Comparison of ENCODE assay signal across 27 mouse cellular contexts in genomic region chr7:4948386-4948785, GRCm38 (mm10). TPM values are rescaled to one million over a fixed set of nuclear protein-coding genes. Genes with fewer than 3 reads are reported as not detected.
DNase-seq lines count a peak whose midpoint lies in the region; ATAC-seq lines count a peak whose summit lies in the region.
"Had no signal": no experiment of that assay in that cellular context is flagged by ENCODE, and none has a peak within 500 bp of the region (broad histone marks: within the 10 kb centered on the region; RNA-seq: fewer than 3 reads in every experiment).

No protein-coding gene starts in this region.

- no peak overlapping the region for H3K4me2 ChIP-seq in forebrain, embryonic 13.5 days
- H3K4me2 ChIP-seq: embryonic facial prominence, embryonic 15.5 days; forebrain, embryonic 12.5 days; heart, embryonic 13.5 days; hindbrain, embryonic 14.5 days; lung, embryonic 15.5 days; midbrain, embryonic 13.5 days had no signal

- H3K4me1 ChIP-seq in forebrain, embryonic 13.5 days = no peaks in the 10 kb centered on the region
- H3K4me1 ChIP-seq: midbrain, embryonic 13.5 days had no signal

- H3K9ac ChIP-seq in forebrain, embryonic 13.5 days = no peak overlapping the region
- H3K9ac ChIP-seq: embryonic facial prominence, embryonic 15.5 days; forebrain, embryonic 12.5 days; hindbrain, embryonic 14.5 days; lung, embryonic 15.5 days; midbrain, embryonic 13.5 days had no signal

- H3K27ac ChIP-seq in forebrain, embryonic 13.5 days = no peak overlapping the region
- H3K27ac ChIP-seq: embryonic facial prominence, embryonic 10.5 days; embryonic facial prominence, embryonic 15.5 days; forebrain, embryonic 12.5 days; hindbrain, embryonic 14.5 days; lung, embryonic 15.5 days; midbrain, embryonic 13.5 days had no signal

- DNase-seq in 416B (ENCODE audit: low read depth) = peak; percentile 65
- peak; percentile 83 for DNase-seq in CD4-positive helper T cell, adult 2 months (ENCODE audit: low read depth, low spot score)
- DNase-seq in urinary bladder, postnatal 14 days (ENCODE audit: low spot score) = no peak
- no peak for DNase-seq in layer of hippocampus, adult 9-11 months
- DNase-seq: cerebellum, adult 8-10 months; cerebellum, postnatal 25 days; kidney, adult 2 months; thymus, postnatal 25 days had no signal

- 88% methylated on average over 6 of the region's 6 CpGs for WGBS in forebrain, embryonic 13.5 days

- no peaks in the 10 kb centered on the region for H3K36me3 ChIP-seq in forebrain, embryonic 13.5 days (ENCODE audit: poor library complexity, severe bottlenecking)
- H3K36me3 ChIP-seq: embryonic facial prominence, embryonic 10.5 days; embryonic facial prominence, embryonic 15.5 days; forebrain, embryonic 12.5 days; heart, embryonic 13.5 days; lung, embryonic 15.5 days; midbrain, embryonic 13.5 days had no signal

- H3K9me3 ChIP-seq in forebrain, embryonic 13.5 days (replicated peaks) = no peaks in the 10 kb centered on the region
- H3K9me3 ChIP-seq: embryonic facial prominence, embryonic 10.5 days; embryonic facial prominence, embryonic 15.5 days; forebrain, embryonic 12.5 days; heart, embryonic 13.5 days; lung, embryonic 15.5 days; midbrain, embryonic 13.5 days had no signal

- H3K27me3 ChIP-seq in forebrain, embryonic 13.5 days = no peaks in the 10 kb centered on the region
- H3K27me3 ChIP-seq: embryonic facial prominence, embryonic 15.5 days; lung, embryonic 15.5 days; midbrain, embryonic 13.5 days had no signal

- no peak overlapping the region for H3K4me3 ChIP-seq in forebrain, embryonic 13.5 days
- H3K4me3 ChIP-seq: embryonic facial prominence, embryonic 10.5 days; embryonic facial prominence, embryonic 15.5 days; forebrain, embryonic 12.5 days; heart, embryonic 13.5 days; lung, embryonic 15.5 days; megakaryocyte, embryonic 14.5 days; midbrain, embryonic 13.5 days had no signal

- peak; percentile 72 for ATAC-seq in activated CD4-positive, CD25-positive, alpha-beta regulatory T cell, adult 4 months
- ATAC-seq in megakaryocyte progenitor cell, adult 5-6 weeks (replicated peaks; ENCODE audit: poor library complexity) = peak; percentile 36
- ATAC-seq in forebrain, embryonic 13.5 days = no peak
- ATAC-seq: midbrain, embryonic 13.5 days had no signal

RNA-seq across cellular contexts. Expression of gene Sbk2, which starts 15.8 kb away (rescaled TPM):
- polyA plus RNA-seq in activated CD4-positive, CD25-positive, alpha-beta regulatory T cell, adult 4 months (2017; shearing (Covaris generic)) = not detected
- total RNA-seq in megakaryocyte progenitor cell, adult 5-6 weeks (2015) = not detected in 2 replicates
- total RNA-seq in megakaryocyte progenitor cell, adult 5-6 weeks (2017) = not detected in 2 replicates
- polyA plus RNA-seq in forebrain, embryonic 13.5 days (2015; fragmentation: Nextera tagmentation; extraction: Ambion mirVana) = not detected in 2 replicates
- total RNA-seq: hematopoietic stem cell, adult 5-6 weeks; liver, adult 2 months had no signal
- polyA plus RNA-seq: forebrain, embryonic 12.5 days; hindbrain, embryonic 14.5 days; liver, adult 2 months; liver, embryonic 16.5 days; neural tube, embryonic 11.5 days had no signal

RNA-seq across cellular contexts. Expression of gene Sbk3, which starts 22.6 kb away (rescaled TPM):
- not detected for polyA plus RNA-seq in activated CD4-positive, CD25-positive, alpha-beta regulatory T cell, adult 4 months (2017; shearing (Covaris generic))
- not detected in 2 replicates for total RNA-seq in megakaryocyte progenitor cell, adult 5-6 weeks (2015)
- not detected in 2 replicates for total RNA-seq in megakaryocyte progenitor cell, adult 5-6 weeks (2017)
- 0.09 and 0.19 TPM in 2 replicates for polyA plus RNA-seq in forebrain, embryonic 13.5 days (2015; fragmentation: Nextera tagmentation; extraction: Ambion mirVana)
- total RNA-seq: hematopoietic stem cell, adult 5-6 weeks; liver, adult 2 months had no signal
- polyA plus RNA-seq: embryonic facial prominence, embryonic 10.5 days; forebrain, embryonic 12.5 days; intestine, embryonic 14.5 days; kidney, embryonic 16.5 days; large intestine, adult 2 months; liver, adult 2 months; liver, embryonic 16.5 days; stomach, embryonic 16.5 days had no signal

RNA-seq across cellular contexts. Expression of gene Ssc5d, which starts 22.8 kb away (rescaled TPM):
- polyA plus RNA-seq in activated CD4-positive, CD25-positive, alpha-beta regulatory T cell, adult 4 months (2017; shearing (Covaris generic)) = under 1 TPM in 1 of 2 experiments, not detected in 1; 0.10 TPM
- total RNA-seq in megakaryocyte progenitor cell, adult 5-6 weeks (2015) = not detected in 2 replicates
- total RNA-seq in megakaryocyte progenitor cell, adult 5-6 weeks (2017) = 0.10 TPM in 1 of 2 replicates, not detected in the other
- 0.23 and 0.30 TPM in 2 replicates for polyA plus RNA-seq in forebrain, embryonic 13.5 days (2015; fragmentation: Nextera tagmentation; extraction: Ambion mirVana)
- total RNA-seq: hematopoietic stem cell, adult 5-6 weeks had no signal

RNA-seq across cellular contexts. Expression of gene Nat14, which starts 26.6 kb away (rescaled TPM):
- polyA plus RNA-seq in activated CD4-positive, CD25-positive, alpha-beta regulatory T cell, adult 4 months (2017; shearing (Covaris generic)) = not detected
- total RNA-seq in megakaryocyte progenitor cell, adult 5-6 weeks (2015) = 0.20 and 0.64 TPM in 2 replicates
- total RNA-seq in megakaryocyte progenitor cell, adult 5-6 weeks (2017) = not detected in 2 replicates
- 21.2 and 24.9 TPM in 2 replicates for polyA plus RNA-seq in forebrain, embryonic 13.5 days (2015; fragmentation: Nextera tagmentation; extraction: Ambion mirVana)
- total RNA-seq: hematopoietic stem cell, adult 5-6 weeks had no signal

RNA-seq across cellular contexts. Expression of gene Zfp628, which starts 33.4 kb away (rescaled TPM):
- 1 to 10 TPM; 1.9 TPM for polyA plus RNA-seq in activated CD4-positive, CD25-positive, alpha-beta regulatory T cell, adult 4 months (2017; shearing (Covaris generic))
- 7.4 and 8.0 TPM in 2 replicates for total RNA-seq in megakaryocyte progenitor cell, adult 5-6 weeks (2015)
- 1.9 and 2.7 TPM in 2 replicates for total RNA-seq in megakaryocyte progenitor cell, adult 5-6 weeks (2017)
- 4.3 and 4.5 TPM in 2 replicates for polyA plus RNA-seq in forebrain, embryonic 13.5 days (2015; fragmentation: Nextera tagmentation; extraction: Ambion mirVana)

Comparison
In these comparisons a context has a peak if more than half of its experiments do, and no peak if none do; other contexts are left out.
1. DNase-seq: peak in 416B (single experiment) and CD4-positive helper T cell, adult 2 months (single experiment); none in urinary bladder, postnatal 14 days (single experiment) and layer of hippocampus, adult 9-11 months (single experiment).